Mouse (Mus musculus): ENCODE measurements around the gene Gm11146.

DNA sequence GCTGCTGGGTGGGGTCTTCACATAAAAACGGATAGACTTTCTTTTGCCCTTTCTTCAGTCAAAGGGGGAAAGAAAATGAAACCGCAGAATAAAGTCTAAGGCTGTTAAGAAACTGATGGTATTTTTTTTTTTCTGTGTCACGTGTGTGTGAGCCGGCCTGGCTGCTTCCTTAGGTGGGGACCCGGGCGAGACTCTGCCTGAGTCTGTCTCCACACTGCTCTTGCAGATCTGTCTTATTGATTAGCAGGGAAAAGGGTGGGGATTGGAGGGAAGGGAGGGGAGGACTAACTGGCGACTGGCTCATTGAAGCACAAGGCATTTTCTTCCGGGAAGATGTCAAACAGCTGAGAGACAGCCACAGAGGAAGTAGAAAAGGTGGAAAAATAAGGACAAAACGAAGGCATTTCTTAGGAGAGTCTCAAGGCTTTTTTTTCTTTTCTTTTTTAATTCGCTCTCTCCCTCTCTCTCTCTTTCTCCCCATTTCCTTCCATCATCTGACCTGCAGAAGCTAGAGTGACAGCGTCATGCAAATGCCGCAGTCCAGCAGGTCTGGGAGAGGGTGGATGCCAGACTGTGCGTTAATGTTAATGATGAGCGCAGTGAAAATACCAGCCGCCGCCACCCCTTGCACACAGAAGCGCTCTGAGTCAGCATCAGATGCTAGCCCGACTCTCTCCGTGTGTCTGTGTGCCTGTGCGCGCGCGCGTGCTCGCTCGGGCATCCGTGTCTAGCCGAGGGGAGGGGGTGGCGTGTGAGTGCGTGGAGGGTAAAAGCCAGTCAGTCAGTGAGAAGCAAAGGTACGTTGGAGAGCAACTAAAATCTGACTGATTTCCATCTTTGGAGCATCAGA is 42.2 kb upstream of the Gm11146 start:
- no peak for TF ChIP-seq CTCF (IDR thresholded peaks at IDR 0.05; ENCODE audit: control insufficient read depth, insufficient read depth, insufficient replicate concordance, low read depth, low read length)
- no peak for TF ChIP-seq POLR2A (IDR thresholded peaks at IDR 0.05; ENCODE audit: control insufficient read depth, low read depth, low read length)

Data from testis, adult 2 months (tissue).